Mouse (Mus musculus): ENCODE data around the gene Dtl.

Gene Dtl

DNA sequence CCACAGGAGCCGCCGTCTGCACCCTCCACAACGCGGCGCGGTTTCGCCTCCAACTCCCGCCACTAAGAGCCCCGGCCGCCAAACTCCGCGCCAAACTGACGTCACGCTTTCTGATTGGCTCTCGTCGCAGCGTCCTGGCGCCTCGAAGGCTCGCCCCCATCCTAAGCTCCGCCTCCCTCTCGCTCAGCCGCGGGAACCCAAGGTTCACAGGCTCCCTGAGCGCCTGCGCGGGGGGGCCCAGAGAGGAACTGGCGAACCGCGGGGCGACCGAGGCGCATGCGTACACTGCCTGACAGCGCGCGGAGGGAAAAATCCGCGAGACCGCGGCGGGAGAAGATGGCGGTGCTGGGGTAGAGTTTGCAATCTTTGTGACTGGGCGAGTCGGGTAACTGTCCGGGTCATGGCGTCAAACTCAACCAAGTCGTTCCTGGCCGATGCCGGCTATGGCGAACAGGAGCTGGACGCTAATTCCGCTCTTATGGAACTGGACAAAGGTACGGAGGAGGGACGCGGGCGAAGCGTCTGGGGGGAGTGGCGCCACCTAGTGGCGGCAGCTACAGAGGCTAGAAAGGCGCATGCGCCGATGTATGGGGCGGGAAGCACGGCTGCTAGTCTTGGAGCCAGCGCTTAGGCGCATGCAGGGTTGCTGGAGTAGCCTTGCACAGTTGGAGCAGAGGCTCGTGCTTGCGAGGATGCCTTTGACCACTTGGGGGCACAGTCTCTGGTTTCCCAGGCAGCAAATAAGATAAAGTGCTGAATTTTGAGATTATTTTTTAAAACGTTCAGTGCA is at the start of gene Dtl, which contains the start of gene Ints7:
Gene Dtl (minus strand): TSS at position 87 of the 790 bp plus-strand sequence.
Gene Ints7 (plus strand): TSS at position 179 of the 790 bp plus-strand sequence.
- peak; percentile 100 for DNase-seq

- DNase-seq = no peak
Observed at GRCm38 (mm10) chr1:191625026-191625425, 49.7 kb upstream of the Dtl start.

- no peak for DNase-seq
Observed at GRCm38 (mm10) chr1:191624492-191624891, 49.1 kb upstream of the Dtl start.

GRCm38 (mm10) chr1:191622801-191623200 is 47.5 kb upstream of the Dtl start:
- no peak for DNase-seq

GRCm38 (mm10) chr1:191621096-191621495 is 45.8 kb upstream of the Dtl start:
- no peak for DNase-seq

DNA sequence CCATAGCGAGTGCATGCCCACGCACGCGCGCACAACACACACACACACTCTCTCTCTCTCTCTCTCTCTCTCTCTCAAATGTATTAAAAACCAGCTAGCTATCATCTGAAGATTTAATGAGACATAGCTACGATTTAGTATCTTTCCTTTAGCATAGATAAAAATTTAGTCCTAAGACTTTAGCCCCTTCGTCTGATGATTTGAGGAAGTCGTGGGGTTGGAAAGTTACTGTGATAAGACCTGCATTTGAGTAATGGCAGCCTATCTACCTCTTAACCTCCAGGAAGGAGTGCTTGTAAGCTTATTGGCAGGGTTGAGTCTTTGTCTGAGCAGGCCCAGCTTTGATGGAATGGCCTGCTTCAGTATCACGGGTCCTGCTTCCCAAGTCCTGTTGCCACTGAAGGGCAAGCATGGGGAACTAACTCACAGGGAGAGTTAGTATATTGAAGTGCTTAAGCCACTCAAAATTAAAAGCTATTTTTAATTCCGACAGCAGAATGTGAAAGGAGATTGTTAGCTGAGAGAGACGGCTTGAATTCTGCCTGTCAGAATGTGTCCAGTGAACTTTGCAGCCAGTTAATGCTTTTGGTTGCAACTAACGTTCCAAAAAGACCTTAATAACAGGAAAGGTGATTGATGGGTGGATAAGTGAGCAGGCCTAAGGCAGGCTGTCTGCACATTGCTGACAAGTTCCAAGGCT is 42.9 kb upstream of the Dtl start:
- no peak for DNase-seq

- DNase-seq = no peak
Observed at GRCm38 (mm10) chr1:191617589-191617988, 42.2 kb upstream of the Dtl start.

DNA sequence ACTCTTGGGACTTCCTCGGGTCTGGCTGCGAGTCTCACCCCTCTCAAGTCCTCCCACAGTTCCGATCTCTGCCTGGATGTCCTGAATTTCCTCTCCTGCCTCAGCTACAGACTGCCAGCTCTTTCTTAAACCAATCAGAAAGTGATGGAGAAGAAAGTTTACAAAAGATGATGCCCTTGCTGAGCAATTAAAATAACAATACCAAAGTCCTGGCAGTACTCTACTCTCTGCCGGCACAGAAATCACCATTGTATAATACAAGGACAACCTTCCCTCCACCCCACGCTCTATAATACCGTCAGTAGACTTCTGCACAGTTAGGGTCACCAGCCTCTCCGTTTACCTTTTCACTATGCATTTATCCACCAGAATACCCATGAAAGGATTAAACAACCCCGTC is 40.9 kb upstream of the Dtl start:
- no peak for DNase-seq

DNA sequence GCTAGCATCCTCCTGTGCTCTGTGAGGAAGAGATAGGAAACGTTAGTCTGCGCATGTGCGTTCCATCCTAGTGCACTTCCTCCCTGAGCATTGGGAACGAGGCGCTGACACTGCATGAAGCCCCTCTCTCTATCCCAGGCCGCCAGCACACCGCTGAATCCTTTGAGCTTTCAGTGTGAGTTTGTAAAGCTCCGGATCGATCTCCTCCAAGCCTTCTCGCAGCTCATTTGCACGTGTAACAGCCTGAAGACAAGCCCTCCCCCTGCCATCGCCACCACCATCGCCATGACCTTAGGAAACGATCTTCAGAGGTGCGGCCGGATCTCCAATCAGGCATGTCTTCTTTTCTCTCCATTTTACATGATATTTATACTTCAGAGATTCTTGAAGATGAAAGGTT is 37.5 kb upstream of the Dtl start:
- DNase-seq = no peak

DNA sequence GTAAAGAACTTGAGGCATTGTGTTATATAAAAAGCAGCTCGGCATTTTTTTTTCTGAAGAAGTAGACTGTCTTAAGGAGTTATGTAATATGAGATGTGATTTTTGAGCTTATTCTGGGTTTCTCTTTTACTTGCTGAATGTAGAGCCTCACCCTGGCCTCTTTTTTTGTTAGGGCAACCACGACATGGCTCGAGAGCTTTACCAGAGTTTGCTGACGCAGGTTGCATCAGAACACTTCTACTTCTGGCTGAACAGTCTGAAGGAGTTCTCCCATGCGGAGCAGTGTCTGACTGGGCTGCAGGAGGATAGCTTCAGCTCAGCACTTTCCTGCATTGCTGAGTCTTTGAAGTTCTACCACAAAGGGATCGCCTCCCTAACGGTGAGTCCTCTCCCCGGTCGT is 36.3 kb upstream of the Dtl start:
- DNase-seq = no peak

DNA sequence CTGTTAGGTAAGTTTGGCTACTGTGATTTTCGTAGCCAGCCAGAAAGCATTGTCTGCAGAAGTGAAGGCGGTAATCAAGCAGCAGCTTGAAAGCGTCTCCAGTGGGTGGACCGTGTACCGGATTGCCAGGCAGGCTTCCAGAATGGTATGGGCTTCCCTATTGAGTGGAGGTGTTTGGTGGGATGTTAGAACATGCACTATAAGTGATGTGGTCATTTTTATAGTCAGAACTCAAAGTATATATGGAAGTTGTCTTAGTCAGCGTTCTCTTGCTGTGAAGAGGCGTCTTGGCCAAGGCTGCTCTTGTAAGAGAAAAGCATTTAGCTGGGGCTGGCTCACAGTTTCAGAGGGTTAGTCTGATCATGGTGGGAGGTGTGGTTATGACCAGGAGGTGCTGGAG is 35.0 kb upstream of the Dtl start:
- no peak for DNase-seq

GRCm38 (mm10) chr1:191609578-191609977 is 34.2 kb upstream of the Dtl start:
- DNase-seq = no peak

GRCm38 (mm10) chr1:191609051-191609450 is 33.7 kb upstream of the Dtl start:
- no peak for DNase-seq

DNA sequence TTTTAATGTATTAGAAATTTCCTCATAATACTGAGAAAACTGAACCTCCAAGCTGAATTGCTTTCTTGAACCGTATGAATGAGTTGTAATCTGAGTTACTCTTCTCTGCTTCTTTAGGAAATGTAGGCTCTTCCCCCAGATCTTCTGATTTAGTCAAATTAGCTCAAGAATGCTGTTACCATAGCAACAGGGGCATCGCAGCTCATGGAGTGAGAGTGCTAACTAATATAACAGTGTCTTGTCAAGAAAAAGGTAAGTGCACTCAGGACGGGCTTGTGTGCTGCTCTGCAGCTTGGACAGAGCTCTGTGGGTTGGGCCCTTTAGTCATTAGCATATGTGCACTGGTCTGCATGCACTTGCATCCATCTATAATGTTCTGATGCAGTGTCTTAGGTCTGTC is 29.3 kb upstream of the Dtl start:
- no peak for DNase-seq

GRCm38 (mm10) chr1:191599210-191599609 is 23.9 kb upstream of the Dtl start:
- no peak for DNase-seq

DNA sequence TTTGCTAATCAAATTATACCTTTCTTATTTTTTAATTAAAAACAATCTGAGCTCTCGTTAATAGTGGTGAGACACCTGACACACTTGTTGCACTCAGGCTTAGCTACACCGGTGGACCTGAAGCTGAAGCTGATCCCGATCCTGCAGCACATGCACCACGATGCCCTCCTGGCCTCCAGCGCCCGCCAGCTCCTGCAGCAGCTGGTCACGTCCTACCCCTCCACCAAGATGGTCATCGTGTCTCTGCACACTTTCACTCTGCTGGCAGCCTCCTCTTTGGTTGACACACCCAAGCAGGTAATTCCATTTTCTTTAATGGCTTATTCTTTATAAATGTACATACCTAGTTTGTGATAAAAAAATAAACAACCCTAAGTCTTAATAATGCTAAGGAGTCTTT is 20.7 kb upstream of the Dtl start:
- DNase-seq = no peak

- DNase-seq = no peak
Observed at GRCm38 (mm10) chr1:191592016-191592720, 16.8 kb upstream of the Dtl start.

DNA sequence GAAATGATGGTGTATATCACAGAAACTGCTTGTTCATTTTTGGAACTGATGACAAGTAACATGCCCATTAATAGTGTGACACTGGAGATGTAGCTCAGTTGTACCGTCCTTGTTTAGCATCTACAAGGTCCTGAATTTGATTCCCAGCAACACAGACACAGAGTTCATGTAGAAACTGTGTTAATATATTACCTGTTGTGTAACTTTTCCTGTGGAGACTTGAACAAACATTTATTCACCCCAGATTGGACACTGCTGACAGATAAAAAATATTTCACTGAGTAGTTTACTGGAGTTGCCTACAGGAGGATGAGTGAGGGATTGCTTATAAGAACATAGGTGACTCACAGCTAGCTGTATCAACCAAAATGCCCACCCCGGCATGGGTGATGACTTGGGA is 13.4 kb upstream of the Dtl start:
- no peak for DNase-seq

- DNase-seq = no peak
Observed at GRCm38 (mm10) chr1:191587062-191587461, 11.7 kb upstream of the Dtl start.

- no peak for DNase-seq
Observed at GRCm38 (mm10) chr1:191585704-191586103, 10.4 kb upstream of the Dtl start.

GRCm38 (mm10) chr1:191584483-191584882 is 9.1 kb upstream of the Dtl start:
- DNase-seq = no peak

DNA sequence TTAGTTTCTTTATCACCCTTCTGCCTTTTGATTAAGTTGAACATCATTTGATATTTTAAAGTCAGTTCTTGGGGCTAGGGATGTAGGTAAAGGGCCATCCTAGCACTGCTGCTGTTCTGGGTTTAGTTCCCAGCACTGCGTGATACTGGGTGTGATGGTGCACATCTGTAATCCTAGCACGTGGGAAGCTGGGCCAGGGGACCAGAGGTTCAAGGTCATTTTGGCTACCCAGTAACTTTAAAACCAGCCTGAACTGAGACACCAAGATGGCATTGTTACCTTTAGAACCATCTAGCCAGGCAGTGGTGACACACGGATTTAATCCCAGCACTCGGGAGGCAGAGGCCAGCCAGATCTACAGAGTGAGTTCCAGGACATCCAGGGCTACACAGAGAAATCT is 8.5 kb upstream of the Dtl start:
- DNase-seq = no peak

DNA sequence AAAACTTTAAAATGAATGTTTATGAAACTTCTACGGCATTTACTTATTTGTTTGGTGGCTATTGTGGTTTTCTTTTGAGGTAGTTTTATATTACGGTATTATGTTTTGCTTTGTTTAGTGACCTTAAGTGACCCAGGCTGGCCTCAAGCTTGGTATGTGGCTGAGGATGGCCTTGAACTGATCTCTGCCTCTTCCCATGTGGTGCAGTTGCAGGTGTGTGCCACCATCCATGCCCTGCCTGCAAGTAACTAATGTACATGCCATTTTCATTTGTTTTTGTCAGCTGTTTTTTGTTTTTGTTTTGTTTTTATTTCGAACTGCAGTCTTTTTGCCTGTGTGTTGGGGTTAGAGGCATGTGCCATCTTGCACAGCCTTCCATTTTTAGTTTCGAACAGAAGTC is 6.3 kb upstream of the Dtl start:
- DNase-seq = no peak

DNA sequence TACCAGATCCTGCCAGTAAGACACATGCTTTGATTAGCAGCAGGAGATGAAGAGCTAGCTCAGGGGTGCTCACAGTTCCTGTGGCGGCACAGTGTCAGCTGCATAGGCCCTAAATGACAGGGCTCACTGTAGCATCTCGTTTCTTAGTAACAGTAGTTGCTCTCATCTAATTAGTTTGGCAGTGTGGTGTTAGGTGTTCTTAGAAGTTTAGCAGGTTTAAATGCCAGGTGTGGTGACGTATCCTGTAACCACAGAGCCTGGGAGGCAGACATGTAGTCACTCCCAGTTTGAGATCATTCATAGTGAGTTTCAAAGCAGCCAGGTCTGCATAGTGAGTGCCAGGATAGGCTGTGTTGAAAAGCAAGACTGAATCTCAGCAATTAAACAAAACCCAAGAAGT is 4.2 kb upstream of the Dtl start:
- DNase-seq = no peak
